Mouse (Mus musculus) megakaryocyte, embryonic 14.5 days (primary cell): Measurements from ENCODE around the gene Dennd6a.

Experiments used
- FLI1 ChIP-seq: IDR thresholded peaks from 2 replicates; pipeline ENCODE4 v1.6.1; 2012; ENCODE audit warnings: low read length, inconsistent platforms, mixed read lengths
- GATA1 ChIP-seq: IDR thresholded peaks from 3 replicates; pipeline ENCODE4 v1.6.1; 2012; ENCODE audit warnings: mixed read lengths, low read length, inconsistent platforms, borderline replicate concordance

- TF ChIP-seq GATA1 (no peak), FLI1 (no peak)
Measured at GRCm38 (mm10) chr14:26530350-26530749, 43.3 kb upstream of the Dennd6a start.
